Mouse (Mus musculus): ENCODE results near the gene Hist1h1e.

Gene Hist1h1e

GRCm38 (mm10) chr13:23622175-23622671, at the start of gene Hist1h1e:
Gene Hist1h1e (minus strand): TSS chr13:23622558.
- peak; percentile 93 to 97 for DNase-seq (ENCODE audit: low spot score in 2 of 2)

GRCm38 (mm10) chr13:23662536-23662935, 40.2 kb upstream of the Hist1h1e start:
- DNase-seq (ENCODE audit: low spot score in 2 of 2): no peak

- DNase-seq (ENCODE audit: low spot score in 2 of 2): no peak
Measured at GRCm38 (mm10) chr13:23659636-23660366, 37.4 kb upstream of the Hist1h1e start.

- no peak for DNase-seq (ENCODE audit: low spot score in 2 of 2)
Measured at GRCm38 (mm10) chr13:23630653-23631052, 8.3 kb upstream of the Hist1h1e start.

DNA sequence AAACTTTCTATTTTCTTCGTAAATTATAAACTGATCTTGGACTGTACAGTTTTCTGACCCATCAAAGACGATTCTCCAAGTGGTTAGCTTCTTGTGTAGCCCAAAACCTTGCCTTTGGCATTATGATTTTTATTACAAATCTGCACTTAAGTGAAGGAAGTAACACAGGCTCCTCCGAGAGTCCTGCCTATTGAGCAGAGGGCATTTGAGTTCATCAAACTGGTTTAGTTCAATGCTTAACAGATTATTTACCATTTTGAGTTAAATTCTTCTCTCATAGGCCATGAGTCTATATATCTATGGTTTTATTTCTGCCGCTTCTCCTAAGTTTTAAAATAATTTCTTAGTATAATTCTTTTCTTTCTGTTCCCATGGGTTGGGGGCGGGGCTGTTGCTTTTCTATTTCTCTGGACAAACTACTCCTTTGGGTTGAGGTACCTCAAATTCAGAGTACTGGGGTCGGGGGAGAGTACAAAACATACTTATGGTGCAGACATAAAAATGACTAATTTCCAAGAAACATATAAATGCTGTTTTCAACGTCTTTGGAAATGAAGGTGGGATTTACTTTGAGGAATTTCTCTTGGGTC, 598 bp upstream of the Hist1h1e start:
- peak in 1 of 2 experiments; percentile 12 for DNase-seq (ENCODE audit: low spot score in 2 of 2)

DNA sequence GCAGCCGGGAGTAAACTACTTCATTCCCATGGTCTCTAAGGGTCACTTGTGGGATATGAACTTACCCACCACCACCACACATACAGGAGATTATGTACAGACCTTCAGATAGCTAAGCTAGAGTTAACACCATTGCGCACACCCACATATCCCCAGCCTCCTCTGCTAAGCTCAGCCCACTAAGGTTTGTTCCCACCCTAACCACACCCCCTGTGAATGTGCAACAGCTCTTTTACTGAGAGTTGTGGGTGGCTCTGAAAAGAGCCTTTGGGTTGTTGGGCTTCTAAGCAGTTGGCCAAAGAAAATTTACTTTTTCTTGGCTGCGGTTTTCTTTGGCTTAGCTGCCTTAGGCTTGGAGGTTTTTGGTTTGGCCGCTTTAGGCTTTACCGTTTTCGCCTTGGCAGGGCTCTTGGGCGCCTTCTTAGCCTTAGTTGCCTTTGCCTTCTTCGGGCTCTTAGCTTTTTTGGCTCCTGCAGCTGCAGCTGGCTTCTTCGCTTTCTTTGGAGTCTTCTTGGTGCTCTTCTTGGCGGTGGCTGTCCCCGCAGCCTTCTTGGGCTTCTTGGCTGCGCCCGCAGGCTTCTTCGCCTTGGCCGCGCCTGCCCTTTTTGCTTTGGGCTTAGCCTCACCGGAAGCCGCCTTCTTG, 705 bp downstream of the Hist1h1e start:
- peak; percentile 59 to 60 for DNase-seq (ENCODE audit: low spot score in 2 of 2)

GRCm38 (mm10) chr13:23620733-23621531, 1.4 kb downstream of the Hist1h1e start, which contains the start of gene Hist1h2be:
Gene Hist1h2be (minus strand): TSS chr13:23621124.
- peak; percentile 39 to 69 for DNase-seq (ENCODE audit: low spot score in 2 of 2)

- DNase-seq (ENCODE audit: low spot score in 2 of 2): no peak
Measured at GRCm38 (mm10) chr13:23620056-23620732, 2.2 kb downstream of the Hist1h1e start.

DNA sequence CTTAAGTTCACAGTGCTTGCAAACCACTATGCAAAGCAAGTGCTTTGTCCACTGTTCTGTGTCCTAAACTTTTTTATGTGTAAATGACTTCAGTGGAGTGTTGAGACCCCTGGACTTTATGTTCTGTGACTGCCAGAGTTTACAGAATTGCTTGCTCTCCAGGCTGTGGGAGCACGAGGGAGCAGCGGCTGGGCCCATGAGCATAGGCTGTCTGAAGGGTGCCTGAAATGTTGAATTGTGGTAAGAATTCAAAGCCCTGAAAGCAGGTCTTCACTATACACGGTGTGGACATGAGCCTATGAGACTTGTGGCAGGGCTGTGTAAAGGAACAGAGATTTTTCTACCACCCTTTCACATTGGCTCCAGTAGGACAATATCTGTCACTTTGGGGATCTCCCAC, 10.7 kb downstream of the Hist1h1e start:
- DNase-seq (ENCODE audit: low spot score in 2 of 2): no peak

DNA sequence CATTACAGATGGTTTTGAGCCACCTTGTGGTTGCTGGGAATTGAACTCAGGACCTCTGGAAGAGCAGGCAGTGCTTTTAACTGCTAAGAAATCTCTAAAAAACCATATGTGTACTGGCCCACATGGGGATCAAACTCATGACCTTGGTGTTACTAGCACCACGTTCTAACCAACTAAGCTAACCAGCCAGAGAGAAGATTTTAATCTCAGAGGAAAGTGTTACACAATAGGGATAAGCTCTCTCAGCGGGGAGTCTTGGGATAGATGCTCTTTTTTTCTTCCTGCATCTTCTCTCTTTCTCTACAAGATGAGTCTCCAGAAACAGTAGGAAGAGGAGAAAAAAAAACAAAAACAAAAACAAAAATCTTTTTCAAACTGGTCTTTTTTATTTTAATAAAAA, 12.0 kb downstream of the Hist1h1e start:
- DNase-seq (ENCODE audit: low spot score in 2 of 2): no peak

DNA sequence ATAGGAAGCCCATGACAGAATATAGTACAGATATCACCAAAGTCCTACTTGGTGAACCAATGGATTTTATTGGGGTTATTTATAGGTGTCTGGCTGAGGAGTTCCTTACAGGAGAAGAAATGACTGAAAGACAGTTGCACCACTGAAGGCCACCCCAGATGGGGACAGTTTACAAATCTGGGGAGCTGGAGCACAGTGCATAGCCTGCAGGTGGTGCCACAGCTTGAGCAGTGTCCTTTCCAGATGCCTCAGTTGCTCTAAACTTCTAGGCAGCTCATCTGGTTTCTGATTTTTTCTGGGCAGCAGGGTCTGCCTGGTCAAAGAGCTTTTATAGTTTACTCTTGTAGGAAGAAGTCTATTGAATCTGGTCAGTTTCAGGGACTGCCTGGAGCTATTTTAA, 12.5 kb downstream of the Hist1h1e start:
- DNase-seq (ENCODE audit: low spot score in 2 of 2): no peak

DNA sequence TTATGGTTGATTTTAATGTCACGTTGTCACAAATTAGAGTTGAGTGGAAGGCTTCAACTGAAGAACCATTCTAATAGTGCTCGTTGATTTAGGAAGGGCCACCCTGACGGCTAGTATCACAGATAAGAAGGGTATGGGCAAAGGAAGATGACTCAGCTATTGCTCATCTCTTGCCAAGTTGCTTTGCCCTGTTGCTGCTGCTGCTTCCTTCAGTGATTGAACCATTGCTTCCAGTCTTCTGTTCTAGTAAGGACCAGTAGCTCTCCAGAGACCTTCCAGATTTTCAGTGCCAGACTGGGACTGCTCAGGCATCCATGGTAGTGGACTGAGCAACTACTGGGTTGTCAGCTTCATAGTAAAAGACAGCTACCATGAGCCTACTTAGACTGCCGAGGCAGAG, 13.1 kb downstream of the Hist1h1e start:
- no peak for DNase-seq (ENCODE audit: low spot score in 2 of 2)

- no peak for DNase-seq (ENCODE audit: low spot score in 2 of 2)
Measured at GRCm38 (mm10) chr13:23605052-23605451, 17.3 kb downstream of the Hist1h1e start.

DNA sequence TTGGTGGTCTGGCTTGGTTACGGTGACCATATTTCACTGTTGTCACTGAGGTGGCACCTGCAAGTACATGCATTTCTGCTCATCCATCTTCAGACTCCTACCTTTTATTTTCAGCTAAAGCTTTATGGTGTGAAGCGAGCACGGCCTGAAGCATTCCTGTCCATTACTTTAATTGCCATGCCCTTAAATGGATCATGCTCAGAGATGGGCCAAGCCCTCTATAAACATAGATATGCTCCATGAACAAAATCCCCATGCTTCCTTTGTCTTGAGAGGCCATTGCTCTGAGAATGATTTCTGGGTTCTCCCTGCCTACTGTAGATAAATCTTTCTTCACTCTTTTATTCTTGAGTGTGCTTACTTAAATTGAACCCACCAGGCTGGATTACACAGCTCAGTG, 17.9 kb downstream of the Hist1h1e start:
- no peak for DNase-seq (ENCODE audit: low spot score in 2 of 2)

GRCm38 (mm10) chr13:23603182-23603699, 19.1 kb downstream of the Hist1h1e start:
- no peak for DNase-seq (ENCODE audit: low spot score in 2 of 2)

GRCm38 (mm10) chr13:23597957-23598356, 24.4 kb downstream of the Hist1h1e start:
- peak; percentile 70 to 86 for DNase-seq (ENCODE audit: low spot score in 2 of 2)

DNA sequence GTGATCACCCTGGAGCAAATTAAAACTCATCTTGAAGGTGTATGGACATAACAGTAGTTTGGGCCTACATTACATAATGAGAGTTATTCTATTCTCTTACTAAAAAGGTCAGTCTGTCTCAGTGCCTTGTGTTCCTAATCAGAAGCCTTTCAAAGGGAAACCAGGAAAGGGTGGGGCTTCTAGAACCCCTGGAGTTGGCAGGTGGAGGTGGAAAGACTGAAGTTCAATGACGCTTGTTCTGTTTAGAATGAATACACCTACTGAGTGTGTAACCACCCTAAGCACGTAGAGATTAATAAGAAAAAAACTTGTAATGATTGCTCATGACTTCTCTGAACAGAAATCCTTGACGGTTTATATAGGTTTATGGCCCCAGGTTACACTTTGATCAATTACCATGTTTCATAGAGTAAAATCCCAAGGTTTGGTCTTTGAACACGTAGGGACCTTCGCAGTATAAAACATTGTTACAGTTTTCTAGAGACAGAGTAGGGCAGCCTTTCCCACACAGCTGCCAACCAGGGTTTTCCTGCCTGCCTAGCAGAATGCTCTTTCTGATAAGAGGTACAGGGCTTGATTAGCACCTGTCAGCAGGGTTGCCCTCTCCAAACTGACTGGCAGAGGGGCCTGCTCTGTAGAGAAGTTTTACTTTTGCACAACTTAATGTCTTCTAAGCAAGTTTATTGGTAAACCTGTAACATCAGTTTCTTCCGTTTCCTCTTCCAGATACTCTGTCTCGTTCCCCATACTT, 26.6 kb downstream of the Hist1h1e start:
- peak in 1 of 2 experiments; percentile 28 for DNase-seq (ENCODE audit: low spot score in 2 of 2)

- DNase-seq (ENCODE audit: low spot score in 2 of 2): no peak
Measured at GRCm38 (mm10) chr13:23595185-23595584, 27.2 kb downstream of the Hist1h1e start.

DNA sequence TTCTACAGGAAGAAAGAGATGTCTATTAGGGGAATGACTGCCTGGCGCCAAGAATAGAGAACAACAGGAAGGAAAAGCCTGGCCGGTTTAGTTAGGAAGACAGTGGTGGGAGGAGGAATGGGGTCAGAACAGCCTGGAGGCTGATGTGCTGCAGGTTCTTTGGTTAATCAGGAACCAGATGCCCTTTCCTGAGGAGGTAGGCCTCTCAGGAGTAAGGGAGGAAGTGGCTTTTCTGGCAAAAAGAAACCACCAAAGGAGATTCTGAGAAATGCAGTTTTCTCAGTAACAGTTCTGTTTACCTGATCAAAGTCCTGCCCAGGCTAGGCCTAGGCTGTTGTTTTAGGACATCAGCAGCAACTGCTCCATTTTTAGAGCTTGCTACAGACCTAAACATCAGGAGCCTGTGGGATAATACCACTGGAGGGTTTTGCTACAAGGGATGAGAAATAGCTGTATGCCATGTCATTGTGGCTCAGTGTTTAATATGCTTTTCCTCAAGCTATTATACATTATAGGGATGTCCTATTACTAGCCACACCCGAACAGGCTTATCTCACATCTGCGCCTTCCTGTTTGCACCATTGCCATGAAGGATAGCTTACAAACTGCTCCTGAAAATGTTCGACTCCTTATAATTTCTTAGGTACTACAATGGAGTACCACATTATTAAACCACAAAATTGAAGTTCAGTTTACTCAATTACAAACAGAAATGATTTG, 29.1 kb downstream of the Hist1h1e start:
- DNase-seq (ENCODE audit: low spot score in 2 of 2): no peak

DNA sequence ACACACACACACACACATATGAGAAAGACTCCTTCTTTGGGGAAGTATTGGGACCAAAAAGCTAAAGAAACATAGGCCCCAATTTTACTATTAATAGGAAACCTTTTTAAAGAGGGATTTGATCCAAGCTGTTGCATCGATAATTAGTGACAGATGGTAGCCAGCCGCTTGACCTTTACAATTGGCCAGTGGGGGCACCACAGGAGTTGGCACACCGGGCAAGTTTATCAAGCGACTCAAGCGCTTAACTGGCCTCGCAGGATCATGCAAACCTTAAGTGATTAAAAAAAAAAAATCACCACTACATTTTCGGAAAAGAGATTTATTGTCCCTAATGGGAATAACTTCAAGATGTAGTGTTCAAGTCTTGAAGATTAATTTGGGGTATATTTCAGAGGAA, 29.7 kb downstream of the Hist1h1e start:
- DNase-seq (ENCODE audit: low spot score in 2 of 2): no peak

Data from spleen, postnatal 14 days (tissue).